Mouse (Mus musculus) kidney, adult 2 months (tissue): ENCODE results near the gene Cep63.

Experiments used
- CTCF ChIP-seq: fragments of 200-500 bp; conservative IDR thresholded peaks from 2 replicates; pipeline ENCODE4 v1.5.1; 2011; ENCODE audit warnings: low read depth, mild to moderate bottlenecking, control low read depth, low read length, moderate library complexity, mixed read lengths; ENCODE audit not compliant: insufficient read depth, insufficient read length
- POLR2A ChIP-seq: fragments of 200-500 bp; IDR thresholded peaks from one replicate; pipeline ENCODE4 v1.6.1; 2011; ENCODE audit warnings: low read depth, low read length, control low read depth

DNA sequence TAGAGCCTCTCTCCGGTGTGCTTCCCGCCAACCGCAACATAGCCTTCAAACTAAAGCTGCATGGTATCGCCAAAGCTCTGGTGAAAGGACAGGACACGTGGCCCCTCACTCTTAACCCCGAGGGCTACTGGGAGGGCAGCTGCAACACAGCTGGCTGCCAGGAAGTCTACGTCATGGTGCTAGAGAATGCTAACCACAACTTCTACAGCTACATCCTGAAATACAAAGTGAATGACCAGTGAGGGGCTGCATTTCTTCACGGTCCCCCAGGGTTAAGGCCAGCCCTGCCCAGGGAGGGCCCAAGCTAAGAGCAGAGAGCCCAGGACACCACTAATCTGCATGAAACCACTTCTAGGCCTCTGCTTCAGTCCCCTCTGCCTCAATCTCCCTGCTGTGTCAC, 83.8 kb downstream of the Cep63 start:
- TF ChIP-seq CTCF (no peak), POLR2A (no peak)
